Mouse (Mus musculus) gastrocnemius, adult 2 months (tissue): ENCODE measurements around the gene Id3. TPM values are rescaled to one million over a fixed set of nuclear protein-coding genes. Genes with fewer than 3 reads are reported as not detected.
A peak's percentile ranks its signal among the peaks of the same experiment; 100 is the strongest.

Source experiments
- DNase-seq: peaks from one replicate; pipeline ENCODE4 v3.0.0; 2022
- H3K27ac ChIP-seq: fragments of 200-600 bp; 2 replicates; pipeline ENCODE4 v1.8.1; 2022; ENCODE audit warnings: mild to moderate bottlenecking
- H3K4me3 ChIP-seq: fragments of 200-600 bp; 2 replicates; pipeline ENCODE4 v1.8.1; 2022; ENCODE audit warnings: mild to moderate bottlenecking, moderate library complexity
- CTCF ChIP-seq: fragments of 200-600 bp; IDR thresholded peaks from 2 replicates; pipeline ENCODE4 v1.8.1; 2022; ENCODE audit warnings: antibody characterized with exemption, mild to moderate bottlenecking, moderate library complexity
- intact Hi-C: fragments of 180-260 bp; cut with DNase I; formaldehyde crosslinking; loops from one replicate; pipeline ENCODE4 v1.15.1; 2025
- total RNA-seq, 2 experiments: library from RNA; stranded (reverse); gene quantifications; 2 replicates each; pipeline ENCODE4 v1.2.3; 2021

The Id3 gene
- total RNA-seq, 2 experiments from 2014 or later: 11.3 to 21.9 TPM

DNA sequence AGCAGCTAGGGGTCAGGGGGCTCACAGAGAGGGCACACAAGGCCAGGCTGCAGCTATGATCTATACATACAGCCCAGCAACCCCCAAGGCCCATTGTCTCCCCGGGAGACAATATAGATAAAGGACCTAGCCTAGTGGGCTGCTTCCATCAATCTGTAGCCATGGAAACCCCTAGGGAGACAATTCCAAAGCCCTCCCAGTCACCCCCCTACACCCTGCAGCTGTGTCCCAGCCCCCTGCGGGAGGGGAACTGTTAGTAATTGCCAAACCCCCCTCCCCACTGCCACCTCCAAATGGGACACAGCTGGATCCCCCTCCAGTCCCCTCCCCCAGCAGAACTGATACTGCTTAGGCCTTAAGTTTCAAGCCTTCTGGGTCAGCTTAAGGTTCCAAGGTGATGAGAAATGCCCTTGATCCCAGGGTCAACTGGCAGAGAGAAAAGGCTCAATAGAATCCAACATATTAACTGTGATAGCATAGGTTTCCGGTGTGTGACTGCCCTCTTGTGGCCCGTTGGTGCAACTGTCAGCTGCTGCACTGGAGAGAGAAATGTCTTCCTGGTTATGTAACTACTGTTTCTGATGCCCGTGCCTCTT is 16.6 kb downstream of the Id3 start:
- peak; percentile 95; the same call in 1 of the 2 replicates for TF ChIP-seq CTCF
- DNase-seq: peak; percentile 82
- Histone ChIP-seq H3K27ac (no peak overlapping the region), H3K4me3 (0 out of 2 replicates have a peak overlapping the region, but pooled peaks have one; percentile 15)
- intact Hi-C loops: loop anchor here (1.0 kb wide), 1 partner anchor 90 kb away; no protein-coding TSS in a partner anchor

DNA sequence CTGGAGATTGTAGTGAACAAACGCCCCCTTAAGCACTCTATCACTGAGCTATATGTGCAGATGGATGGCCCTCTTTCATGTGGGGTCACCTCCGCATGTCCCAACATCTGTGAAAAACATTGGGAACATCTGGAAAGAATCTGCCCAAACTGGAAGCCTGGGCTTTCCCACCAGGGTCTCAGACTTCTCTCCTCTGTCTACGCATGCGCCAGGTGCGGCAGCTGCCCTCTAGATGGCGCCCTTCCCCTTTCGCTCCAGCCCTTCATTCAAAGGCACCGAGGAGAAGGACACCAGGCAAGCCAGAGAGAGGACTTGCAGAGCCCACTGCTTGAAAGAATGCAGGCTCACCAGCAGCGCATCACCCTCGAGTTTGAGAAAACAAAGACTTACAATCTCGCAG is 20.2 kb downstream of the Id3 start:
- Histone ChIP-seq H3K4me3 (no peak overlapping the region), H3K27ac (no peak overlapping the region)
- intact Hi-C loops: loop anchor here (1.0 to 2.0 kb wide), 2 partner anchors 17 to 37 kb away; no protein-coding TSS in a partner anchor
- DNase-seq: peak; percentile 89
- TF ChIP-seq CTCF: no peak; the same call in none of the 2 replicates

DNA sequence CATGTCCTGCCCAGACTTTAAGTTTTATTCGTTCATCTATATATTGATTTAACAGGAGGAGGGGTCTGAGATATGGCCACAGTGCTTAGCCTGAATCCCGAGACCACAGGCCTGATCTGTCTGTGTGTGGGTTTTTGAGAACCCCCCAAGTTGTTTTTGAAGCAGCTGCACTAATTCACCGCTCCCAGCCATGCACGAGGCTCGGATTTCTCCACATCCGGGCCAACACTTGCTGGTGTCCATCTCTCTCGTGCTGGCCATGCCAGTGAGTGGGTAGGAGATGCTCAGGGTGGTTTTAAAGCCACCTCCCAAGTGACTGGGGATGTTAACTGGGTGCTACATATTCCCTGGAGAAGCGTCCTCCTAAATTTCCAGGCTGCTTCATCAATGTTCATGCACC is 21.7 kb downstream of the Id3 start:
- no peak overlapping the region for H3K27ac ChIP-seq
- intact Hi-C loops: no loop called here
- no peak overlapping the region for H3K4me3 ChIP-seq
- TF ChIP-seq CTCF: no peak
- peak; percentile 63 for DNase-seq

DNA sequence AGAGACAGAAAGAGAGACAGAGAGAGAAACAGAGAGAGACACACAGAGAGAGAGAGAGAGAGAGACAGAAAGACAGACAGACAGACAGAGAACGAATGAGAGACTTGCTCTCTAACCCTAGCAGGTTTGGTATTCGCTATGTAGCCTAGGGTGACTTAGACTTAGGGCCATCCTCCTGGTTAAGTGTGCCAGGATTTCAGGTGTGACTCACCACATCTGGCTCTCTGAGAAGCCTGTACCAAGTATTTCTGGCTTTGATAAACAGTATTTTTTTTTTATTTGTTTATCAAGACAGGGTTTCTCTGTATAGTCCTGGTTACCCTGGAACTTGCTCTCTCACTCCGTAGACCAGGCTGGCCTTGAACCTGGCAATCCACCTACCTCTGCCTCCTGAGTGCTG is 24.4 kb downstream of the Id3 start:
- Histone ChIP-seq H3K4me3 (no peak overlapping the region), H3K27ac (no peak overlapping the region)
- intact Hi-C loops: no loop called here
- TF ChIP-seq CTCF: no peak
- no peak for DNase-seq

DNA sequence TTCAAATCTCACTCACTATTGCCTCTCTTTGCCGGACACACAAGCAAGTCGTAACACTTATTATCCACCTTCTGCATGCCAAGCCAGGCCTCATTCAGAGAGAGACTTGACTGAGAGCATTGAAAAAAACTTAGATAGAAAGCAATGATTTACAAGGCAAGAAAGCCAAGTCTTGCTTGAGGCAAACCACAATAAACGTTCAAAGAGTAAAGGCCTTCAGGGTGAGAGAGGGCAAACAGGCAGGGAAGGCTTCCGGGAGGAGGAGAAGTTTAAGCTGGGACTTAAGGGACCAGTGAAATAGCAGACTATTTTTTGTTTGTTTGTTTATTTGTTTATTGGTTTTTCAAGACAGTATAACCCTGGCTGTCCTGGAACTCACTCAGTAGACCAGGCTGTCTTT is 27.1 kb downstream of the Id3 start:
- intact Hi-C loops: no loop called here
- TF ChIP-seq CTCF: no peak
- no peak overlapping the region for H3K4me3 ChIP-seq
- H3K27ac ChIP-seq: no peak overlapping the region
- DNase-seq: no peak

DNA sequence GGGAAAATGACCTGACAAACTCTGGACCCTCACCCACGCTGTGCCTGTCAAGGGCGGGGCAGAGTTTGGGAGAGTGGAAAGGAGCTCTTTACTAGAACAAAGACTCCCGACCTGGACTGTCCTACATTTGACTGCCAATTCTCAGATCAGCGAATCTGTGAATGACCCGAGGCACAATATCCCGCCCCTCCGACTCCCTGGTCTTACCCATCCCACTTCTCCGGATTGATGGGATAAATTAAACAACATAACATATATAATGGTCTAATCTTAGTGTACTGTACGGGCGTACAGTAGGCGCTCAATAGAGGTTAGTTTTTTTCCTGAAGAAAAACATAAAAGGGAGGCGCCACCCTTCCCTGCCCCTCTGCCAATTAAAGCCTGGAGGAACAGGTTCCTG is 28.2 kb downstream of the Id3 start:
- intact Hi-C loops: no loop called here
- peak overlapping the region; percentile 81; the same call in 1 of the 2 replicates for H3K27ac ChIP-seq
- no peak for DNase-seq
- peak overlapping the region; percentile 91 for H3K4me3 ChIP-seq
- TF ChIP-seq CTCF: no peak

DNA sequence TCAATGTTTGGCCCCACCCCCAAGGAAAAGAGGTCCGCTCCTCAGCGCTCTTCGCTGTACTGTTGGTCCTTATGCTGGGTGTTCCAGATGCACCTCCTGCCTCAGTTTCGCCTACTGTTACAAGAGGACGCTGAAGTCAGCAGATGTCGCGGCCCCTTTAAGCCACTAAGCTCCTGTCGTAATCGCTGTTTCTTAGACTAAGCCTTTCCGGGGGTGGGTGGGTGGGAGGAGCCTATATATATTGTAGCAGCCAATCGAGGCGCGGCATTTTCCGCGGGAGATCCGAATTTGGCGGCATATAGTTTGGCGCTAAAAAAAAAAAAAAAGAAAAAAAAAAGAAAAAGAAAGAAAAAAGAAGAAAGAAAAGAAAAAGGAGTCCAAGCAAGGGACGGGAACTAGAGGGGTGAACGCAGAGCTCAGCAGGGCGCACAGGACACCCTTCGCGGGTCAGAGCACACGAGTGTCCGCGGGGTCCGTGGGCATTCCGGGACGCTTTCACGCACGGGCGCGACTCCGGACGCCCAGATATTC is 28.8 kb downstream of the Id3 start, which contains the start of gene E2f2:
Gene E2f2, plus strand, starts transcription at position 384 of the 531 bp plus-strand sequence.
- no peak for TF ChIP-seq CTCF
- DNase-seq: peak; percentile 78
- peak within 1 kb of the TSS; percentile 81 for H3K27ac ChIP-seq
- intact Hi-C loops: no loop called here
- H3K4me3 ChIP-seq: peak within 1 kb of the TSS; percentile 91

DNA sequence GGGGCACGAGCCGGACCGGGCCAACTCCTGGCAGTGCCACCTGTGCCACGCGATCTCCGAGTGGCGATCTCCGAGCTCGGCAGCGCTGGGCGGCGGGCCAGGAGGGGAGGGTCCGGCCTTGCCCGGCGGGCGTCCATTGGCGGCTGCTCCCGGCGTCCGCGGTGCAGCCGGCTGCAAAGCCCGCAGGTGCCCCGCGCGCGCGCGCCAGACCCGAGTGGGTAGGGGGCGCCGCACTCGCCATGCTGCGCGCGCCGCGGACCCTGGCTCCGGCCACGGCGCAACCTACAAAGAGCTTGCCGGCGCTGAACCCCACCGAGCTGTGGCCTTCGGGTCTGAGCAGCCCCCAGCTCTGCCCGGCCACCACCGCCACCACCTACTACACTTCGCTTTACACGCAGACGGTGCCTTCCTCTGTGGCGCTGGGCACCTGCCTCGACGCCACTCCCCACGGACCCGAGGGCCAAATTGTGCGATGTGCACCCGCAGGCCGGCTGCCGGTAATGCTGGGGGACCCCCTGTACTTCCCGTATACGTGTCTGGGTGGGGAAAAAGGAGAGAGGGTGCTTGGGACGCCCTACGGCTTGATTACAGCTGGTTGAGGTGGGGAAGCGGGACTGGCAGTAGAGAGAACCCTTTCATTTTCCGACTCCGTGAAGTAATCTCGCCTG is 29.4 kb downstream of the Id3 start:
- peak; percentile 82 for DNase-seq
- no peak for TF ChIP-seq CTCF
- intact Hi-C loops: no loop called here
- Histone ChIP-seq H3K27ac (peak overlapping the region; percentile 8; the same call in 1 of the 2 replicates), H3K4me3 (peak overlapping the region; percentile 91)

DNA sequence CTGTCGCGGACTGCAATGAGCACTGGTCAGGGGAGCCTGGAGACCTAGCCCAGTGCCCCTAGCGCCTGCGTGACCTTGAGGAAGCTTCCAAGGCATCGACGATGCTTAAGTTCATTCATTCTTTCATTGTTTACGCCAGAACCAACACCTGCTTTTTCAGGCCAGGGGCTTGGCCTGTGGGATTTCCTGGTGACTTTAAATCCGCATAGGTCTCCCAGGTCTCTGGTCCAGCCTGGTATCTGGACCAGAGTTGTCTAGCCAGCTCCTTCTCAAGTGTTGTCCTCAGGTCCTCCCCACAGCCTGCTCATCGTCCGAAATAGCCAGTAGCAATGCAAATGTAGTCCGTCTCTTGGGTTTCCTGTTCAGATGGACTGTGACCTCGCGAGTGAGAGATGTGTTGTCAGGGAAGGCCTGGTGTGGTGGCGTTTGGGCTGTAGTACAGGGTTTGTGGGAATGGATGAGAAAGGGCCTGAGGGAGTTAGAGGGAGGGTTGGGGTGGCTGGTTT is 30.0 kb downstream of the Id3 start:
- H3K27ac ChIP-seq: peak overlapping the region; percentile 8; the same call in 1 of the 2 replicates
- TF ChIP-seq CTCF: no peak
- peak overlapping the region; percentile 91 for H3K4me3 ChIP-seq
- no peak for DNase-seq
- intact Hi-C loops: no loop called here

DNA sequence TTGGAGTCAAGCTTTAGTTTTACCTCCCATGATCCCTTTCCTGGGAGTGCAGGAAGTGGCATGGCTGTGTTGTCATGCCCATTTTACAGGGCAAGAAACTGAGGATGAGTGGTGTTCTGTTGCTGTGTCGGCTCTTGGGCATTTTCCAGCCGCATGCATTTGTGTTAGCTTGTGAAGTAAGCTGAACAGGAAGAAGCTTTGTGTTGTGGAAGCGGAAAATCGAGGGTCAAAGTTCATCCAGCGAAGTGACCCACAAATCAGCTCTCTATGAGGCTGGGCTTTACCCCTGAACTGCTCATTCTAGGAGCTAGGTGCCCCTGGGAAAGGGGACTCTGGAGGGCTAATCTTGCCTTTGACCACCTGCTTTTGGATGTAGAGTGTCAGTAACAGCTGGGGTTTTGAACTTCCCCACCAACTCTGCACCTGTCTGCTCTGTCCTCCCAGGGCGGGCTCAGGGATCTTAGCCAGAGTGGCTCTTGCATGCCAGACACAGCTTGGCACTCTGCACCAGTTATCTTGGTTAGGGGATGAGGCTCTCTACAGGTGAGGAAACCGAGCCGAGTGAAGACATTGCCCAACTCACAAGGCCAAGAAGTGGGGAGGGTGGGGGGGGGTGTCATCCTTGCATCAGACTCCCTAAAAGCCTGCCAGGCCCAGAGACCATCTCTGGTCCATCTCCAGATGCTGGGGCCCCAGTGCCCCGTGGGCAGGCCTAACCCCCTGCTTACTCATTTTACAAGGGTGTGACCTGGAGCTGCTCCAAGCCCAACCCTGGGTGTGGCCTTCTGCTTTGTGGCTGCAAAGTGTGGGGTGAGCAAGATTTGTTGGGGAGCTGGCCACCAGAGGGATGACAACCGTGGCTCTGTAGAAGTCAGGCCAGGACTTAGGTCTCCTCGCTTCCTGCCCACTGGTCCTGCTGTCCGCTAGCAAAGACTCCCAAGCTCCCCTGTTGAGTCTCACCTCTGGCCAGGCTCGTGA is 31.2 kb downstream of the Id3 start:
- H3K4me3 ChIP-seq: no peak overlapping the region
- no peak for TF ChIP-seq CTCF
- no peak overlapping the region for H3K27ac ChIP-seq
- peak; percentile 46 for DNase-seq
- intact Hi-C loops: no loop called here

DNA sequence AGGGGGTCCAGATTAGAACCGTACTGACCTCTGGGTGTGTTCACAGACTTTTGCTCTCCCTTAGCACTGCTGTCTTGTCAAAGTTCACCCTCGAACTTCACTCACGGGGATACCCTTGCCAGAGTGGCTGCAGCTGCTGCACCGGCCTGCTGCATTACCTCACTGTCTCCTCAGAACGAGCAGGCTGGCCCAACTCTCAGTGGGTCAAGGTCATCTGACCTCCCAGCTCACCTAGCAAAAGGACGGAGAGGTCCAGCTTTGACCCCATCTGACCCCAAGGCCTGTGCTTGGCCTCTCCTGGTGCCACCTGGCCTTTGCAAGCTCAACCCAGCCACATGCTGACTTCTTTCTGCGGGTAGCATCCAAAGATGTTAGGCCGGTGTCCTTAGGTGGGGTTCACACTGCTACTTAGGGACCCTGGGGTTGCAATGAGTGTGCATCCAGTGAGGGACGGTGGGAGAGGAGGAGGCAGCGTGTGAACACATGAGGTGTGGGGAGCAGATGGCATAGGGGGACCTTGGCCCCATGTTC is 32.8 kb downstream of the Id3 start:
- intact Hi-C loops: no loop called here
- no peak overlapping the region for H3K27ac ChIP-seq
- no peak overlapping the region for H3K4me3 ChIP-seq
- TF ChIP-seq CTCF: no peak
- no peak for DNase-seq

DNA sequence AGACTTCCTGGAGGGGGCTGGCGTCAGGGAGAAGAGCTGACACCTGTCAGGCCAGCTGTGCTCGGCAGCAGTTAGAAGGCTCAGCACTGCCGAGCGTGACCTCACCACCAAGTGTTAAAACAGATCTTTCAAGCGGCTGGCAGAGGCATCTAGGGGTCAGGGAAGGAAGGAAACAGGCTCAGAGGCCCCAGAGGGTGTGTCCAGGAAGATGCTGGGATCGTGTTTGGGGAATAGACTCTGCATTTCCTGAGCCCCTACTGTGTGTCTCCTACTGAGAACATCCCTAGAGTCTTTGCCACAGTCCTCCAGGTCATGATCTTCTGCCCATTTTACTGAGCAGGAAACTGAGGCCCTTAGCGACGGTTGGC is 33.9 kb downstream of the Id3 start:
- intact Hi-C loops: no loop called here
- H3K27ac ChIP-seq: peak overlapping the region; percentile 58
- H3K4me3 ChIP-seq: no peak overlapping the region
- no peak for TF ChIP-seq CTCF
- no peak for DNase-seq
